Mouse (Mus musculus) myocyte (in vitro differentiated cells): ENCODE measurements around the gene Ranbp1.

ENCODE experiments used
- CEBPB ChIP-seq: IDR thresholded peaks from 2 replicates; pipeline ENCODE4 v1.6.1; 2011; ENCODE audit warnings: mild to moderate bottlenecking, moderate library complexity; ENCODE audit not compliant: poor library complexity, insufficient read depth, severe bottlenecking
- E2F4 ChIP-seq: IDR thresholded peaks from one replicate; pipeline ENCODE4 v1.6.1; 2011; ENCODE audit warnings: mild to moderate bottlenecking, control low read depth, moderate library complexity; ENCODE audit not compliant: insufficient read depth
- MAX ChIP-seq: IDR thresholded peaks from one replicate; pipeline ENCODE4 v1.6.1; 2011; ENCODE audit warnings: low read depth, mild to moderate bottlenecking, control low read depth
- MYOD1 ChIP-seq, 3 experiments: IDR thresholded peaks; one replicate each; pipeline ENCODE4 v1.6.1; 2011; ENCODE audit warnings: control low read depth in 2 of 3, low read depth in 2 of 3, mild to moderate bottlenecking in 2 of 3, moderate library complexity in 1 of 3; ENCODE audit not compliant: insufficient read length in 2 of 3, control insufficient read depth in 1 of 3
- MYOG ChIP-seq, 3 experiments: IDR thresholded peaks; one replicate each; pipeline ENCODE4 v1.6.1; 2011; ENCODE audit warnings: control low read depth in 2 of 3, low read depth in 2 of 3, mild to moderate bottlenecking in 2 of 3; ENCODE audit not compliant: insufficient read length in 2 of 3, control insufficient read depth in 1 of 3, insufficient read depth in 1 of 3
- POLR2A ChIP-seq: IDR thresholded peaks from one replicate; pipeline ENCODE4 v1.6.1; 2011; ENCODE audit warnings: low read depth, mild to moderate bottlenecking, control low read depth, moderate library complexity; ENCODE audit not compliant: insufficient read length
- POLR2AphosphoS2 ChIP-seq: IDR thresholded peaks from one replicate; pipeline ENCODE4 v1.6.1; 2011; ENCODE audit warnings: low read depth, control low read depth; ENCODE audit not compliant: insufficient read length
- REST ChIP-seq: IDR thresholded peaks from one replicate; pipeline ENCODE4 v1.6.1; 2011; ENCODE audit warnings: mild to moderate bottlenecking, control low read depth, moderate library complexity; ENCODE audit not compliant: insufficient read depth, insufficient read length
- TCF12 ChIP-seq: IDR thresholded peaks from one replicate; pipeline ENCODE4 v1.6.1; 2011; ENCODE audit warnings: mild to moderate bottlenecking, control low read depth; ENCODE audit not compliant: poor library complexity, insufficient read depth, severe bottlenecking
- TCF3 ChIP-seq: IDR thresholded peaks from one replicate; pipeline ENCODE4 v1.6.1; 2011; ENCODE audit warnings: low read depth, control low read depth; ENCODE audit not compliant: insufficient read length
- USF1 ChIP-seq: IDR thresholded peaks from one replicate; pipeline ENCODE4 v1.6.1; 2011; ENCODE audit warnings: low read depth, mild to moderate bottlenecking, control low read depth, moderate library complexity

GRCm38 (mm10) chr16:18258221-18258620 lies 9.7 kb upstream of the Ranbp1 start, which contains the start of gene Gm49776:
- TF ChIP-seq POLR2A (no peak), TCF3 (no peak), TCF12 (no peak), MYOG (IDR thresholded peaks at IDR 0.05; ENCODE audit: control insufficient read depth in 1 of 3, insufficient read depth in 1 of 3, insufficient read length in 2 of 3, low read depth in 2 of 3) (no peak), MAX (no peak), USF1 (no peak), REST (no peak), CEBPB (no peak), POLR2AphosphoS2 (no peak), MYOD1 (IDR thresholded peaks at IDR 0.05; ENCODE audit: control insufficient read depth in 1 of 3, insufficient read length in 2 of 3, low read depth in 2 of 3) (no peak), E2F4 (no peak)
